ENCODE assay signal across 10 mouse cellular contexts in genomic region chr17:36896583-36896982, GRCm38 (mm10). TPM values are rescaled to one million over a fixed set of nuclear protein-coding genes. Genes with fewer than 3 reads are reported as not detected.
DNase-seq lines count a peak whose midpoint lies in the region; ATAC-seq and TF ChIP-seq lines count a peak whose summit lies in the region.
"Had no signal": no experiment of that assay in that cellular context is flagged by ENCODE, and none has a peak within 500 bp of the region (broad histone marks: within the 10 kb centered on the region; RNA-seq: fewer than 3 reads in every experiment).

No protein-coding gene starts in this region.

- H3K27ac ChIP-seq in liver, adult 2 months (replicated peaks; ENCODE audit: insufficient read depth, low read depth, low read length), result no peak overlapping the region
- H3K27ac ChIP-seq in liver, embryonic 12.5 days, result no peak overlapping the region
- H3K27ac ChIP-seq in embryonic facial prominence, embryonic 11.5 days (replicated peaks; ENCODE audit: low read depth, low read length), result no peak overlapping the region
- H3K27ac ChIP-seq in liver, embryonic 14.5 days, result no peak overlapping the region
- H3K27ac ChIP-seq: neural tube, embryonic 13.5 days had no signal

- no peaks in the 10 kb centered on the region for H3K27me3 ChIP-seq in liver, adult 2 months (ENCODE audit: control insufficient read depth, insufficient read depth, low read length)
- peaks cover 43% of the 10 kb centered on the region for H3K27me3 ChIP-seq in liver, embryonic 12.5 days (replicated peaks)
- H3K27me3 ChIP-seq in embryonic facial prominence, embryonic 11.5 days (ENCODE audit: control insufficient read depth, insufficient read depth, low read length), result no peaks in the 10 kb centered on the region
- H3K27me3 ChIP-seq in liver, embryonic 14.5 days (ENCODE audit: control insufficient read depth, insufficient read depth, low read length), result no peaks in the 10 kb centered on the region
- H3K27me3 ChIP-seq: neural tube, embryonic 13.5 days had no signal

- no peaks in the 10 kb centered on the region for H3K79me2 ChIP-seq in liver, adult 2 months (ENCODE audit: control insufficient read depth, insufficient read depth, low read length)

- no peak for ATAC-seq in liver, embryonic 12.5 days
- ATAC-seq in embryonic facial prominence, embryonic 11.5 days (replicated peaks; ENCODE audit: insufficient number of reproducible peaks, low FRiP score, low TSS enrichment, low read depth), result no peak
- ATAC-seq in liver, embryonic 14.5 days (ENCODE audit: insufficient read depth), result no peak
- no peak for ATAC-seq in activated CD4-positive, CD25-positive, alpha-beta regulatory T cell, adult 4 months

- peak; percentile 45 to 50 for DNase-seq in cerebellum, adult 18-20 months
- no peak for DNase-seq in cerebellum, adult 11-12 months
- DNase-seq in liver, adult 2 months (ENCODE audit: extremely low read depth, low read depth, low spot score), result peak; percentile 41
- peak; percentile 59 for DNase-seq in adrenal gland, postnatal 10 days
- peak; percentile 61 for DNase-seq in embryonic facial prominence, embryonic 11.5 days (ENCODE audit: low spot score)
- peak; percentile 20 to 30 (median 28) for DNase-seq in liver, embryonic 14.5 days (ENCODE audit: low read depth in 3 of 3, low spot score in 3 of 3)

- H3K9me3 ChIP-seq in liver, embryonic 12.5 days (replicated peaks), result no peaks in the 10 kb centered on the region
- H3K9me3 ChIP-seq in embryonic facial prominence, embryonic 11.5 days (replicated peaks; ENCODE audit: control insufficient read depth, low read length), result no peaks in the 10 kb centered on the region
- no peaks in the 10 kb centered on the region for H3K9me3 ChIP-seq in liver, embryonic 14.5 days (ENCODE audit: control insufficient read depth, low read length)
- H3K9me3 ChIP-seq: neural tube, embryonic 13.5 days had no signal

- 100% methylated on average over 1 of the region's 1 CpGs for WGBS in liver, adult 2 months
- WGBS in liver, embryonic 12.5 days (ENCODE audit: insufficient replicate concordance), result 67% methylated on average over 1 of the region's 1 CpGs
- WGBS in embryonic facial prominence, embryonic 11.5 days, result 88% methylated on average over 1 of the region's 1 CpGs
- WGBS in liver, embryonic 14.5 days (ENCODE audit: insufficient replicate concordance), result 81% methylated on average over 1 of the region's 1 CpGs

- no peak overlapping the region for H3K9ac ChIP-seq in liver, adult 2 months (ENCODE audit: low read depth, low read length)
- no peak overlapping the region for H3K9ac ChIP-seq in liver, embryonic 12.5 days
- no peak overlapping the region for H3K9ac ChIP-seq in embryonic facial prominence, embryonic 11.5 days (replicated peaks; ENCODE audit: low read length)
- no peak overlapping the region for H3K9ac ChIP-seq in liver, embryonic 14.5 days (replicated peaks)
- H3K9ac ChIP-seq: neural tube, embryonic 13.5 days had no signal

- peak; percentile 44; the same call in 1 of the 2 replicates for TF ChIP-seq CTCF in liver, adult 2 months (IDR thresholded peaks at IDR 0.05; ENCODE audit: low read depth, low read length)
- TF ChIP-seq CTCF in liver, embryonic 14.5 days (IDR thresholded peaks at IDR 0.05; ENCODE audit: low read depth), result peak; percentile 75

- no peak overlapping the region for H3K4me3 ChIP-seq in liver, adult 2 months (ENCODE audit: insufficient read depth, low read depth, low read length)
- no peak overlapping the region for H3K4me3 ChIP-seq in liver, embryonic 12.5 days
- H3K4me3 ChIP-seq in embryonic facial prominence, embryonic 11.5 days (ENCODE audit: low read depth, low read length), result no peak overlapping the region
- H3K4me3 ChIP-seq in liver, embryonic 14.5 days (ENCODE audit: insufficient read depth in 1 of 2, low read depth in 2 of 2, low read length in 2 of 2), result no peak overlapping the region
- H3K4me3 ChIP-seq: neural tube, embryonic 13.5 days had no signal

- no peaks in the 10 kb centered on the region for H3K36me3 ChIP-seq in liver, adult 2 months (ENCODE audit: control insufficient read depth, insufficient read depth, low read length)
- H3K36me3 ChIP-seq in liver, embryonic 12.5 days, result no peaks in the 10 kb centered on the region
- no peaks in the 10 kb centered on the region for H3K36me3 ChIP-seq in embryonic facial prominence, embryonic 11.5 days (replicated peaks; ENCODE audit: control insufficient read depth, insufficient read depth, low read depth, low read length)
- H3K36me3 ChIP-seq in liver, embryonic 14.5 days (replicated peaks; ENCODE audit: control insufficient read depth, insufficient read depth, low read depth), result no peaks in the 10 kb centered on the region
- H3K36me3 ChIP-seq: neural tube, embryonic 13.5 days had no signal

- TF ChIP-seq EP300 in liver, embryonic 14.5 days (IDR thresholded peaks at IDR 0.05; ENCODE audit: low read depth), result no peak

- H3K4me2 ChIP-seq in liver, embryonic 12.5 days, result no peak overlapping the region
- no peak overlapping the region for H3K4me2 ChIP-seq in embryonic facial prominence, embryonic 11.5 days (ENCODE audit: low read depth, low read length)
- no peak overlapping the region for H3K4me2 ChIP-seq in liver, embryonic 14.5 days (ENCODE audit: low read depth)
- H3K4me2 ChIP-seq: neural tube, embryonic 13.5 days had no signal

- TF ChIP-seq POLR2A in liver, adult 2 months (IDR thresholded peaks at IDR 0.05; ENCODE audit: extremely low read depth, insufficient read depth, low read length), result no peak

- H3K4me1 ChIP-seq in liver, adult 2 months (ENCODE audit: control insufficient read depth, insufficient read depth, low read length), result no peaks in the 10 kb centered on the region
- peaks cover 8% of the 10 kb centered on the region; the same call in 1 of the 2 replicates for H3K4me1 ChIP-seq in liver, embryonic 12.5 days
- H3K4me1 ChIP-seq in embryonic facial prominence, embryonic 11.5 days (ENCODE audit: control insufficient read depth, insufficient read depth, low read length), result no peaks in the 10 kb centered on the region
- no peaks in the 10 kb centered on the region for H3K4me1 ChIP-seq in liver, embryonic 14.5 days (replicated peaks; ENCODE audit: control insufficient read depth in 2 of 2, insufficient read depth in 2 of 2, low read length in 1 of 2)
- H3K4me1 ChIP-seq: neural tube, embryonic 13.5 days had no signal

RNA-seq across cellular contexts. Expression of gene Trim31, which starts 1.3 kb away (rescaled TPM):
- not detected in 2 replicates for total RNA-seq in liver, adult 2 months (2014; rRNA removed)
- polyA plus RNA-seq in liver, adult 2 months (2012; rRNA removed), result not detected in 2 replicates
- polyA plus RNA-seq in liver, embryonic 12.5 days (2016; fragmentation: Nextera tagmentation; extraction: Ambion mirVana), result not detected in 2 replicates
- not detected for total RNA-seq in adrenal gland, postnatal 10 days (2021)
- polyA plus RNA-seq in embryonic facial prominence, embryonic 11.5 days (2014; fragmentation: Nextera tagmentation; extraction: Ambion mirVana), result not detected in 2 replicates
- 0.03 TPM in 1 of 2 replicates, not detected in the other for polyA plus RNA-seq in liver, embryonic 14.5 days (2012; rRNA removed)
- polyA plus RNA-seq in liver, embryonic 14.5 days (2014; fragmentation: Nextera tagmentation; extraction: Ambion mirVana), result not detected in 2 replicates
- polyA plus RNA-seq in activated CD4-positive, CD25-positive, alpha-beta regulatory T cell, adult 4 months (2017; shearing (Covaris generic)), result not detected
- total RNA-seq: hematopoietic stem cell, adult 5-6 weeks had no signal
- polyA plus RNA-seq: neural tube, embryonic 13.5 days had no signal

RNA-seq across cellular contexts. Expression of gene Trim40, which starts 6.7 kb away (rescaled TPM):
- total RNA-seq in liver, adult 2 months (2014; rRNA removed), result not detected in 2 replicates
- 0.05 TPM in 1 of 2 replicates, not detected in the other for polyA plus RNA-seq in liver, adult 2 months (2012; rRNA removed)
- not detected in 2 replicates for polyA plus RNA-seq in liver, embryonic 12.5 days (2016; fragmentation: Nextera tagmentation; extraction: Ambion mirVana)
- not detected for total RNA-seq in adrenal gland, postnatal 10 days (2021)
- not detected in 2 replicates for polyA plus RNA-seq in embryonic facial prominence, embryonic 11.5 days (2014; fragmentation: Nextera tagmentation; extraction: Ambion mirVana)
- polyA plus RNA-seq in liver, embryonic 14.5 days (2012; rRNA removed), result not detected in 2 replicates
- polyA plus RNA-seq in liver, embryonic 14.5 days (2014; fragmentation: Nextera tagmentation; extraction: Ambion mirVana), result not detected in 2 replicates
- polyA plus RNA-seq in activated CD4-positive, CD25-positive, alpha-beta regulatory T cell, adult 4 months (2017; shearing (Covaris generic)), result not detected
- total RNA-seq: hematopoietic stem cell, adult 5-6 weeks had no signal
- polyA plus RNA-seq: neural tube, embryonic 13.5 days had no signal

RNA-seq across cellular contexts. Expression of gene Trim10, which starts 27.2 kb away (rescaled TPM):
- total RNA-seq in liver, adult 2 months (2014; rRNA removed), result 0.07 TPM in 1 of 2 replicates, not detected in the other
- polyA plus RNA-seq in liver, adult 2 months (2012; rRNA removed), result not detected in 2 replicates
- 227 and 235 TPM in 2 replicates for polyA plus RNA-seq in liver, embryonic 12.5 days (2016; fragmentation: Nextera tagmentation; extraction: Ambion mirVana)
- 1 to 10 TPM; 2.1 to 5.4 TPM for total RNA-seq in adrenal gland, postnatal 10 days (2021)
- polyA plus RNA-seq in embryonic facial prominence, embryonic 11.5 days (2014; fragmentation: Nextera tagmentation; extraction: Ambion mirVana), result 5.9 and 7.4 TPM in 2 replicates
- polyA plus RNA-seq in liver, embryonic 14.5 days (2012; rRNA removed), result 82.4 and 114 TPM in 2 replicates
- polyA plus RNA-seq in liver, embryonic 14.5 days (2014; fragmentation: Nextera tagmentation; extraction: Ambion mirVana), result 251 and 278 TPM in 2 replicates
- polyA plus RNA-seq in activated CD4-positive, CD25-positive, alpha-beta regulatory T cell, adult 4 months (2017; shearing (Covaris generic)), result under 1 TPM in 1 of 2 experiments, not detected in 1; 0.20 TPM

RNA-seq across cellular contexts. Expression of gene Trim15, which starts 29.6 kb away (rescaled TPM):
- not detected in 2 replicates for total RNA-seq in liver, adult 2 months (2014; rRNA removed)
- polyA plus RNA-seq in liver, adult 2 months (2012; rRNA removed), result not detected in 2 replicates
- 0.38 and 0.43 TPM in 2 replicates for polyA plus RNA-seq in liver, embryonic 12.5 days (2016; fragmentation: Nextera tagmentation; extraction: Ambion mirVana)
- total RNA-seq in adrenal gland, postnatal 10 days (2021), result not detected
- polyA plus RNA-seq in embryonic facial prominence, embryonic 11.5 days (2014; fragmentation: Nextera tagmentation; extraction: Ambion mirVana), result 0.25 and 0.39 TPM in 2 replicates
- polyA plus RNA-seq in liver, embryonic 14.5 days (2012; rRNA removed), result 0.15 and 0.26 TPM in 2 replicates
- polyA plus RNA-seq in liver, embryonic 14.5 days (2014; fragmentation: Nextera tagmentation; extraction: Ambion mirVana), result 0.20 and 0.32 TPM in 2 replicates
- polyA plus RNA-seq in activated CD4-positive, CD25-positive, alpha-beta regulatory T cell, adult 4 months (2017; shearing (Covaris generic)), result not detected
- total RNA-seq: hematopoietic stem cell, adult 5-6 weeks had no signal

RNA-seq across cellular contexts. Expression of gene Rnf39, which starts 46.1 kb away (rescaled TPM):
- total RNA-seq in liver, adult 2 months (2014; rRNA removed), result 3.5 and 4.4 TPM in 2 replicates
- 8.8 and 11.9 TPM in 2 replicates for polyA plus RNA-seq in liver, adult 2 months (2012; rRNA removed)
- not detected in 2 replicates for polyA plus RNA-seq in liver, embryonic 12.5 days (2016; fragmentation: Nextera tagmentation; extraction: Ambion mirVana)
- total RNA-seq in adrenal gland, postnatal 10 days (2021), result under 1 TPM in 1 of 2 experiments, not detected in 1; 0.33 TPM
- 0.13 TPM in 1 of 2 replicates, not detected in the other for polyA plus RNA-seq in embryonic facial prominence, embryonic 11.5 days (2014; fragmentation: Nextera tagmentation; extraction: Ambion mirVana)
- 0.02 TPM in 2 replicates for polyA plus RNA-seq in liver, embryonic 14.5 days (2012; rRNA removed)
- not detected in 2 replicates for polyA plus RNA-seq in liver, embryonic 14.5 days (2014; fragmentation: Nextera tagmentation; extraction: Ambion mirVana)
- not detected for polyA plus RNA-seq in activated CD4-positive, CD25-positive, alpha-beta regulatory T cell, adult 4 months (2017; shearing (Covaris generic))
- total RNA-seq: hematopoietic stem cell, adult 5-6 weeks had no signal
